Mouse (Mus musculus): ENCODE data around the gene Sertad3. TPM values are rescaled to one million over a fixed set of nuclear protein-coding genes. Genes with fewer than 3 reads are reported as not detected.

Gene Sertad3
- polyA plus RNA-seq, 2 experiments = 32.1 to 32.4 TPM

GRCm38 (mm10) chr7:27523805-27524204, 50.2 kb downstream of the Sertad3 start:
- Histone ChIP-seq H3K36me3 (ENCODE audit: control insufficient read depth, insufficient read depth, low read length) (no peaks in the 10 kb centered on the region), H3K4me3 (replicated peaks; ENCODE audit: low read length) (no peak overlapping the region), H3K27ac (replicated peaks; ENCODE audit: low read depth, low read length) (no peak overlapping the region), H3K27me3 (ENCODE audit: control insufficient read depth, insufficient read depth, low read length) (no peaks in the 10 kb centered on the region), H3K4me1 (ENCODE audit: control insufficient read depth, insufficient read depth, low read length) (no peaks in the 10 kb centered on the region), H3K9me3 (ENCODE audit: control insufficient read depth, low read length) (no peaks in the 10 kb centered on the region), H3K4me2 (replicated peaks; ENCODE audit: low read depth, low read length, severe bottlenecking) (no peak overlapping the region), H3K9ac (ENCODE audit: low read depth, low read length, severe bottlenecking) (no peak overlapping the region)
- no peak for DNase-seq (ENCODE audit: low spot score)
- ATAC-seq (ENCODE audit: low FRiP score, low read depth) = no peak
- WGBS = 97% methylated on average over 13 of the region's 13 CpGs
- no peak for TF ChIP-seq POLR2A (IDR thresholded peaks at IDR 0.05; ENCODE audit: borderline replicate concordance, extremely low read depth, insufficient read depth, insufficient read length)

- no peak overlapping the region for H3K4me3 ChIP-seq (replicated peaks; ENCODE audit: low read length)
- H3K4me2 ChIP-seq (replicated peaks; ENCODE audit: low read depth, low read length, severe bottlenecking) = no peak overlapping the region
- H3K27me3 ChIP-seq (ENCODE audit: control insufficient read depth, insufficient read depth, low read length) = no peaks in the 10 kb centered on the region
- DNase-seq (ENCODE audit: low spot score) = peak; percentile 89
- WGBS = 22% methylated on average over 10 of the region's 10 CpGs
- H3K36me3 ChIP-seq (ENCODE audit: control insufficient read depth, insufficient read depth, low read length) = peaks cover 8% of the 10 kb centered on the region
- H3K9me3 ChIP-seq (ENCODE audit: control insufficient read depth, low read length) = no peaks in the 10 kb centered on the region
- TF ChIP-seq POLR2A (IDR thresholded peaks at IDR 0.05; ENCODE audit: borderline replicate concordance, extremely low read depth, insufficient read depth, insufficient read length) = no peak
- peak; percentile 71 for ATAC-seq (ENCODE audit: low FRiP score, low read depth)
- H3K9ac ChIP-seq (ENCODE audit: low read depth, low read length, severe bottlenecking) = no peak overlapping the region
- H3K27ac ChIP-seq (replicated peaks; ENCODE audit: low read depth, low read length) = no peak overlapping the region
- no peaks in the 10 kb centered on the region for H3K4me1 ChIP-seq (ENCODE audit: control insufficient read depth, insufficient read depth, low read length)
Measured at GRCm38 (mm10) chr7:27526039-27526827, 52.7 kb downstream of the Sertad3 start.

Other genes with a start within 250 kb of the Sertad3 start
- gene Itpkc, start 245.1 kb upstream of the Sertad3 start, polyA plus RNA-seq (2012; rRNA removed) = 13.0 and 15.5 TPM in 2 replicates
- 9.6 and 11.5 TPM in 2 replicates for gene Itpkc, start 245.1 kb upstream of the Sertad3 start, polyA plus RNA-seq (2014; fragmentation: Nextera tagmentation; extraction: Ambion mirVana)
- 43.4 and 58.3 TPM in 2 replicates for gene Coq8b, start 240.7 kb upstream of the Sertad3 start, polyA plus RNA-seq (2012; rRNA removed)
- 15.5 and 16.5 TPM in 2 replicates for gene Coq8b, start 240.7 kb upstream of the Sertad3 start, polyA plus RNA-seq (2014; fragmentation: Nextera tagmentation; extraction: Ambion mirVana)
- 83.6 and 119 TPM in 2 replicates for gene Numbl, start 215.3 kb upstream of the Sertad3 start, polyA plus RNA-seq (2012; rRNA removed)
- gene Numbl, start 215.3 kb upstream of the Sertad3 start, polyA plus RNA-seq (2014; fragmentation: Nextera tagmentation; extraction: Ambion mirVana) = 25.2 and 26.6 TPM in 2 replicates
- gene Ltbp4, start 136.1 kb upstream of the Sertad3 start, polyA plus RNA-seq (2012; rRNA removed) = 86.0 and 107 TPM in 2 replicates
- 54.3 and 57.1 TPM in 2 replicates for gene Ltbp4, start 136.1 kb upstream of the Sertad3 start, polyA plus RNA-seq (2014; fragmentation: Nextera tagmentation; extraction: Ambion mirVana)
- 58.7 and 80.6 TPM in 2 replicates for gene Shkbp1, start 117.7 kb upstream of the Sertad3 start, polyA plus RNA-seq (2012; rRNA removed)
- gene Shkbp1, start 117.7 kb upstream of the Sertad3 start, polyA plus RNA-seq (2014; fragmentation: Nextera tagmentation; extraction: Ambion mirVana) = 30.5 and 35.5 TPM in 2 replicates
- 0.32 TPM in 1 of 2 replicates, not detected in the other for gene Gm20479, start 116.3 kb upstream of the Sertad3 start, polyA plus RNA-seq (2012; rRNA removed)
- gene Gm20479, start 116.3 kb upstream of the Sertad3 start, polyA plus RNA-seq (2014; fragmentation: Nextera tagmentation; extraction: Ambion mirVana) = not detected in 2 replicates
- 0.60 and 0.64 TPM in 2 replicates for gene Sptbn4, start 26.1 kb upstream of the Sertad3 start, polyA plus RNA-seq (2012; rRNA removed)
- gene Sptbn4, start 26.1 kb upstream of the Sertad3 start, polyA plus RNA-seq (2014; fragmentation: Nextera tagmentation; extraction: Ambion mirVana) = 0.15 TPM in 2 replicates
- 44.8 and 49.5 TPM in 2 replicates for gene Blvrb, start 25.8 kb upstream of the Sertad3 start, polyA plus RNA-seq (2012; rRNA removed)
- gene Blvrb, start 25.8 kb upstream of the Sertad3 start, polyA plus RNA-seq (2014; fragmentation: Nextera tagmentation; extraction: Ambion mirVana) = 60.8 and 61.2 TPM in 2 replicates
- gene Sertad1, start 13.1 kb downstream of the Sertad3 start, polyA plus RNA-seq (2012; rRNA removed) = 23.3 and 28.0 TPM in 2 replicates
- gene Sertad1, start 13.1 kb downstream of the Sertad3 start, polyA plus RNA-seq (2014; fragmentation: Nextera tagmentation; extraction: Ambion mirVana) = 34.2 and 39.4 TPM in 2 replicates
- 6.3 and 6.6 TPM in 2 replicates for gene Prx, start 25.6 kb downstream of the Sertad3 start, polyA plus RNA-seq (2012; rRNA removed)
- 2.1 and 2.5 TPM in 2 replicates for gene Prx, start 25.6 kb downstream of the Sertad3 start, polyA plus RNA-seq (2014; fragmentation: Nextera tagmentation; extraction: Ambion mirVana)
- 4.3 and 5.4 TPM in 2 replicates for gene Hipk4, start 49.5 kb downstream of the Sertad3 start, polyA plus RNA-seq (2012; rRNA removed)
- gene Hipk4, start 49.5 kb downstream of the Sertad3 start, polyA plus RNA-seq (2014; fragmentation: Nextera tagmentation; extraction: Ambion mirVana) = 0.95 and 1.2 TPM in 2 replicates
- gene Pld3, start 79.5 kb downstream of the Sertad3 start, polyA plus RNA-seq (2012; rRNA removed) = 147 and 193 TPM in 2 replicates
- 110 and 114 TPM in 2 replicates for gene Pld3, start 79.5 kb downstream of the Sertad3 start, polyA plus RNA-seq (2014; fragmentation: Nextera tagmentation; extraction: Ambion mirVana)
- 39.8 and 49.0 TPM in 2 replicates for gene 2310022A10Rik, start 79.5 kb downstream of the Sertad3 start, polyA plus RNA-seq (2012; rRNA removed)
- 27.0 and 27.4 TPM in 2 replicates for gene 2310022A10Rik, start 79.5 kb downstream of the Sertad3 start, polyA plus RNA-seq (2014; fragmentation: Nextera tagmentation; extraction: Ambion mirVana)
- 96.6 and 110 TPM in 2 replicates for gene Akt2, start 117.8 kb downstream of the Sertad3 start, polyA plus RNA-seq (2012; rRNA removed)
- 112 and 119 TPM in 2 replicates for gene Akt2, start 117.8 kb downstream of the Sertad3 start, polyA plus RNA-seq (2014; fragmentation: Nextera tagmentation; extraction: Ambion mirVana)
- 0.14 and 0.24 TPM in 2 replicates for gene Ttc9b, start 180.1 kb downstream of the Sertad3 start, polyA plus RNA-seq (2012; rRNA removed)
- gene Ttc9b, start 180.1 kb downstream of the Sertad3 start, polyA plus RNA-seq (2014; fragmentation: Nextera tagmentation; extraction: Ambion mirVana) = 0.10 and 0.21 TPM in 2 replicates
- 34.4 and 42.9 TPM in 2 replicates for gene Map3k10, start 200.8 kb downstream of the Sertad3 start, polyA plus RNA-seq (2012; rRNA removed)
- gene Map3k10, start 200.8 kb downstream of the Sertad3 start, polyA plus RNA-seq (2014; fragmentation: Nextera tagmentation; extraction: Ambion mirVana) = 8.8 and 10.6 TPM in 2 replicates
- gene Zfp607b, start 215.6 kb downstream of the Sertad3 start, polyA plus RNA-seq (2012; rRNA removed) = 1.9 and 3.2 TPM in 2 replicates
- 3.0 and 4.9 TPM in 2 replicates for gene Zfp607b, start 215.6 kb downstream of the Sertad3 start, polyA plus RNA-seq (2014; fragmentation: Nextera tagmentation; extraction: Ambion mirVana)